Mouse (Mus musculus) thymus, adult 2 months (tissue): ENCODE results near the gene Gfap.

ENCODE experiments used
- CTCF ChIP-seq: fragments of 200-500 bp; IDR thresholded peaks from 2 replicates; pipeline ENCODE4 v1.5.1; 2012; ENCODE audit warnings: mild to moderate bottlenecking, control low read depth, low read length, moderate library complexity, borderline replicate concordance; ENCODE audit not compliant: control insufficient read depth, poor library complexity, insufficient read depth; ENCODE audit errors: extremely low read depth
- POLR2A ChIP-seq: fragments of 200-500 bp; IDR thresholded peaks from 2 replicates; pipeline ENCODE4 v1.6.1; 2012; ENCODE audit warnings: mild to moderate bottlenecking, low read length, control low read depth, moderate library complexity; ENCODE audit not compliant: control insufficient read depth, poor library complexity, insufficient read depth; ENCODE audit errors: extremely low read depth

- TF ChIP-seq POLR2A, result no peak
- TF ChIP-seq CTCF, result no peak
Observed at GRCm38 (mm10) chr11:102859933-102860332, 40.8 kb downstream of the Gfap start.
